Mouse (Mus musculus): ENCODE results near the gene Cd163l1.

Gene Cd163l1

GRCm38 (mm10) chr7:140220375-140220774 lies 2.3 kb downstream of the Cd163l1 start:
- DNase-seq (ENCODE audit: low read depth, low spot score): no peak

GRCm38 (mm10) chr7:140224209-140224608 lies 6.1 kb downstream of the Cd163l1 start:
- no peak for DNase-seq (ENCODE audit: low read depth, low spot score)

- DNase-seq (ENCODE audit: low read depth, low spot score): no peak
These were observed 10.4 kb downstream of the Cd163l1 start for GRCm38 (mm10) chr7:140228476-140228875.

GRCm38 (mm10) chr7:140231026-140231425 lies 13.0 kb downstream of the Cd163l1 start:
- no peak for DNase-seq (ENCODE audit: low read depth, low spot score)

GRCm38 (mm10) chr7:140233696-140234095 lies 15.6 kb downstream of the Cd163l1 start:
- no peak for DNase-seq (ENCODE audit: low read depth, low spot score)

- no peak for DNase-seq (ENCODE audit: low read depth, low spot score)
These were observed 29.1 kb downstream of the Cd163l1 start, which contains the start of gene 5830411N06Rik for GRCm38 (mm10) chr7:140247216-140247615. Gene 5830411N06Rik, plus strand, starts transcription at chr7:140247284.

GRCm38 (mm10) chr7:140253780-140254299 lies 35.8 kb downstream of the Cd163l1 start:
- DNase-seq (ENCODE audit: low read depth, low spot score): no peak

Data from c-Kit-negative CD71-positive TER-119-positive erythroid progenitor cells, embryonic 14.5 days (primary cell).